Mouse (Mus musculus) intestine, postnatal 0 days (tissue): ENCODE results near the gene Cldn1. TPM values are rescaled to one million over a fixed set of nuclear protein-coding genes. Genes with fewer than 3 reads are reported as not detected.

Source experiments
- ATAC-seq: fragments of 200-750 bp; cut with Nextera tagmentation; 2 replicates; pipeline ENCODE4 v1.8.0; 2017; ENCODE audit warnings: mild to moderate bottlenecking, moderate TSS enrichment, moderate library complexity
- H3K27ac ChIP-seq: fragments of 300-500 bp; sonication (generic); 2 replicates; pipeline ENCODE4 v1.5.1; 2014; ENCODE audit warnings: mild to moderate bottlenecking, low read depth, low read length, moderate library complexity
- H3K27me3 ChIP-seq: fragments of 300-500 bp; sonication (generic); replicated peaks from 2 replicates; pipeline ENCODE4 v1.6.1; 2014; ENCODE audit warnings: low read length, mixed read lengths; ENCODE audit not compliant: control insufficient read depth, insufficient read depth
- H3K36me3 ChIP-seq: fragments of 300-500 bp; sonication (generic); 2 replicates; pipeline ENCODE4 v1.6.1; 2014; ENCODE audit warnings: mild to moderate bottlenecking, moderate library complexity; ENCODE audit not compliant: control insufficient read depth, insufficient read depth
- H3K4me1 ChIP-seq: fragments of 300-500 bp; sonication (generic); replicated peaks from 2 replicates; pipeline ENCODE4 v1.6.1; 2014; ENCODE audit warnings: antibody characterized with exemption, low read length, mixed read lengths; ENCODE audit not compliant: control insufficient read depth, insufficient read depth
- H3K4me2 ChIP-seq: fragments of 300-500 bp; sonication (generic); replicated peaks from 2 replicates; pipeline ENCODE4 v1.6.1; 2014; ENCODE audit warnings: low read depth, mild to moderate bottlenecking, moderate library complexity
- H3K4me3 ChIP-seq: fragments of 300-500 bp; sonication (generic); 2 replicates; pipeline ENCODE4 v1.5.1; 2014; ENCODE audit warnings: low read depth, low read length
- H3K9ac ChIP-seq: fragments of 300-500 bp; sonication (generic); 2 replicates; pipeline ENCODE4 v1.6.1; 2014; ENCODE audit warnings: mild to moderate bottlenecking, low read depth, low read length
- H3K9me3 ChIP-seq: fragments of 300-500 bp; sonication (generic); 2 replicates; pipeline ENCODE4 v1.6.1; 2016; ENCODE audit warnings: mixed run types; ENCODE audit not compliant: control insufficient read depth
- CTCF ChIP-seq: sonication (generic); IDR thresholded peaks from 2 replicates; pipeline ENCODE4 v1.5.1; 2016; ENCODE audit warnings: low read depth, mild to moderate bottlenecking, control low read depth, antibody characterized with exemption, moderate library complexity
- WGBS: fragments of 180-500 bp; shearing (Covaris S2); extraction: QIAGEN DNeasy Blood & Tissue Kit; methylation state at CpG from one replicate; pipeline ENCODE4 v1.1.7; 2014; 5-methylcytosine and 5-hydroxymethylcytosine counted together
- polyA plus RNA-seq: library from polyadenylated mRNA; unstranded; fragments of >200 nt; fragmentation: Nextera tagmentation; extraction: Ambion mirVana; gene quantifications from 2 replicates; pipeline ENCODE4 v1.2.1, GENCODE M21; 2015

The Cldn1 gene
- polyA plus RNA-seq, 1 experiment from 2014 or later = 5.5 TPM

DNA sequence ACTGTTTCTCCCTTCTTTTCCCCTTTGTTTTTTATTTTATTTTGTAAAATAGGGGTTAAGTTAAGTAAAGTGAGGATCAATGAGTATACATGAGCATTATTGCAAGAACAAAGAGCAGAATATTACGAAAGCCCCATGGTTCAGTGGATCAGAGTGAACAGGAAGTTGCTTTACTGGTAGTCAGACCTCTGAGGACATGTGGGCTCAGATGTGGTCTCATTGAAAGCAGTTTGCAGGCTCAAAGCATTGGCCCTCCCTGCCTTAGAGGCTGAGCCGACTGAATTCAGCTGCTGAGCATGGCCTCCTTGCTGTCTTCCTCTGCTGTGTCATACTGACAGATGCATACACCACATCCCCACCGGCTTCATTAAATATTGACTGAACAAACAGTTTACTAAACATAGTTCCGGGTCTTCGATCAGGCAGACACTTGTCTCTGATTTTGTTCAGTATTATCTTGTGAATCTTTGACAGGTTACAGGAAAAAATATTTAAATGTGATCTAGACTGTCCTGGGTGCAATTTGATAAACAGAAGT lies 12.5 kb upstream of the Cldn1 start:
- Histone ChIP-seq H3K36me3 (no peaks in the 10 kb centered on the region), H3K4me3 (no peak overlapping the region), H3K27ac (no peak overlapping the region), H3K4me2 (no peak overlapping the region), H3K4me1 (no peaks in the 10 kb centered on the region), H3K9me3 (no peaks in the 10 kb centered on the region), H3K27me3 (no peaks in the 10 kb centered on the region), H3K9ac (no peak overlapping the region)
- ATAC-seq = no peak
- no peak for TF ChIP-seq CTCF
- WGBS = 51% methylated on average over 5 of the region's 5 CpGs

DNA sequence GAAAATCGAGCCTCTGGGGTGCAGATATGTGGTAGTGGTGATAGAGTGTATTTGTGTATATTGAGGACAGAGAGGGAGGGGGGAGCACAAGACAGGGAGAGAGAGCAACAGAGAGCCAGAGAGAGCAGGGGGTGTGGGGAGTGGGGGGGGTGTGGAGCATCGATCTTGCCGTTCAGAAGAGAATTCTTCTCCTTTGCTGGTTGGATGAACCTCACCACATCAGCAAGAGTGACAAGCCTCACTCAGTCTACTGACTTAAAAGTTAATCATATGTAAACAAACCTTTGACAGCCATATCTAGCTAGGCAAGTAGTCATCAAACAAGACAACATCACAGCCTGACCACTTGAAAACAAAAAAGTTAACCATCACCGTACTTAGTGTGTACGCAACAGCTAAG lies 5.5 kb upstream of the Cldn1 start:
- H3K4me3 ChIP-seq = no peak overlapping the region
- H3K4me2 ChIP-seq = no peak overlapping the region
- H3K27ac ChIP-seq = no peak overlapping the region
- H3K9ac ChIP-seq = no peak overlapping the region
- TF ChIP-seq CTCF = no peak
- H3K36me3 ChIP-seq = no peaks in the 10 kb centered on the region
- WGBS = 48% methylated on average over 5 of the region's 5 CpGs
- H3K27me3 ChIP-seq = no peaks in the 10 kb centered on the region
- no peaks in the 10 kb centered on the region for H3K9me3 ChIP-seq
- no peaks in the 10 kb centered on the region for H3K4me1 ChIP-seq
- no peak for ATAC-seq

DNA sequence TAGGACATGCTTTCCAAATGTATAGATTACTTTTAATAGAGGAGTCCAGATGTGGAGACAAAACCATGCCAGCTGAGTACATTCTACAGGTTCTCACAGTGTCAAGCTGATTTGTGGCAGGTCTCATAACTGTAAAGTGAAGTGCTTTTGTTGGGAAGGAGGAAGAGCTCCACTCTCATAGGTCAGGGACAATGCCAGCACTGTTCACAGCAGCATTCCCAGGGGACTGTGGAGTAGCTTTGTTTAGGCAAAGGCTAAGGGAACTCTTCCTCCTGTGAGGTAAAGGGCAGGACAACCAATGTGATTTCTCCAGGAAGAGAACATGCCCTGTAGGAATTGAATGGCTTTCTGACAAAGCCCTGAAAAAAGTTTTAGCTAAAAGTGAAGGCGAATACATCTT lies 1.5 kb downstream of the Cldn1 start:
- Histone ChIP-seq H3K4me2 (no peak overlapping the region), H3K9me3 (no peaks in the 10 kb centered on the region), H3K4me3 (no peak overlapping the region), H3K27me3 (no peaks in the 10 kb centered on the region), H3K36me3 (no peaks in the 10 kb centered on the region), H3K27ac (no peak overlapping the region), H3K4me1 (no peaks in the 10 kb centered on the region), H3K9ac (no peak overlapping the region)
- WGBS = 92% methylated on average over 1 of the region's 1 CpGs
- TF ChIP-seq CTCF = no peak
- no peak for ATAC-seq

DNA sequence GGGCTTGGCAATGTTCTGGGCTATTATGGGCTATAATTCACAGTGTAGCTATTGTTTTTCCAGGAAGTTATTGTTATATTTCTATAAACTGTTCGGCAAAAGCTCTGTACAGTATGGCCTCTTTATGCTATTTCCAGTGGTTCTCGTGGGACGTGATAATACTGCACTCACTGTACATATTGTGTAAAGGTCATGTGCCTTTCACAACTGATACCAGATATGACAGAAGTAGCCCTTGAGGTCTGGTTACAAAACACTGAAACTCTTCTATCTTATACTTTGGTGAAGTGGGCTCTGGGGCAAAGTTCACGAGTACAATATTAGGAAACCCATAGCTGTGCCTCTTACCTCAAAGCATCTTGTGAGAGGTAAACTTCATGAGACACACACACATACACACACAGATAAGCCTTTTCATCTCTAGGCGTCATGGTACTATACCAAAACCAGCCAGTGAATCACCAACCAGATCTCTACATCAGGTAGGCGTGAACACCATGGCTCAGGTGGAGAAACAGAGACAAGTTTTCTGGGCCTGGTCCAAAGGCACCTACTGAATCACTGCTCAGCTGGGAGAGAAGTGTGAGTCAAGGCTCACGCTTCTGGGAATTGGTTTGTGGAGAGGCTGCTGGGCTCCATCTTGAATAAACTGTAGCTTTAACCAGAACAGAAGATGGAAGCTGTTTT lies 2.5 kb downstream of the Cldn1 start:
- no peak overlapping the region for H3K4me2 ChIP-seq
- WGBS = 63% methylated on average over 7 of the region's 7 CpGs
- TF ChIP-seq CTCF = no peak

DNA sequence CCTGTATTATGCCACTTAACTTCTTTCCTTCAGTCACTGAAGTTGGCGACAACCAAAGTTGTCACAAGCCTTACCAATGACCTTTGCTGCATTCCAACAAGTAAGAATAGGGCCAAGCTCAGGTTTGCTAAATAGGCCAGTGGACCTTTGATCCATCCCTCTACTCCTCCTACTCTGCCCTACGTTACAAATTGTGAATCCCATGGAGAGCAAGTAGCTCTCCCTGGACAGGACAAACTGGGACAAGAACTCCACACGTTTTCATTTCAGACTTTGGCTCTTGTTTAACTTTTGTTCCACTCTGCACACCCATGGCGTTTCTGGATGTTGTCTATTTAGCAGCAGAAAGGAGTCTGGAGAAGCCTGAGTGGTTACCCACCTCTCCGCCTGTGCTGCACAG lies 3.5 kb downstream of the Cldn1 start:
- Histone ChIP-seq H3K36me3 (no peaks in the 10 kb centered on the region), H3K4me1 (no peaks in the 10 kb centered on the region), H3K27me3 (no peaks in the 10 kb centered on the region), H3K9ac (no peak overlapping the region), H3K4me3 (no peak overlapping the region), H3K4me2 (no peak overlapping the region), H3K9me3 (no peaks in the 10 kb centered on the region), H3K27ac (no peak overlapping the region)
- WGBS = 64% methylated on average over 5 of the region's 5 CpGs
- TF ChIP-seq CTCF = no peak
- no peak for ATAC-seq

More for the DNA sequence above, 2.5 kb downstream of the Cldn1 start:
- no peak overlapping the region for H3K4me3 ChIP-seq
- no peaks in the 10 kb centered on the region for H3K4me1 ChIP-seq
- H3K9ac ChIP-seq = no peak overlapping the region
- H3K36me3 ChIP-seq = no peaks in the 10 kb centered on the region
- H3K27me3 ChIP-seq = no peaks in the 10 kb centered on the region
- peak; percentile 66 for ATAC-seq
- H3K27ac ChIP-seq = no peak overlapping the region
- H3K9me3 ChIP-seq = no peaks in the 10 kb centered on the region

DNA sequence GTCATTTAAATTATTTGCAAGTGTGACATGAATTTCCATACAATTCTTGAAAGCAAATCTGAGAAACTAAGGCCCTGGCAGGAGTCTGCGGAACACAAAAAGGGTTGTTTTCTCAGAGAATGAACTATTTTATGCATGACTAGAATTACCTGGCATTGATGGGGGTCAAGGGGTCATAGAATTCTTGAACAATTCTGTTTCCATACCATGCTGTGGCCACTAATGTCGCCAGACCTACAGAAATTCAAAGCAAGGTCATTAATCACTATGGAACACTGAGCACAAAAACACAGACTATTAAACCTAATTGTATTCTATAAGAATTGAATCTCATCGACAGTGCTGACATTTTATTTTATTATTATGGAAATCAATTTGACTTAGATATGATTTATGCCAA lies 10.9 kb downstream of the Cldn1 start:
- WGBS = 80% methylated on average over 3 of the region's 3 CpGs
- Histone ChIP-seq H3K9me3 (no peaks in the 10 kb centered on the region), H3K27ac (no peak overlapping the region), H3K4me1 (no peaks in the 10 kb centered on the region), H3K9ac (no peak overlapping the region), H3K4me3 (no peak overlapping the region), H3K27me3 (no peaks in the 10 kb centered on the region), H3K36me3 (no peaks in the 10 kb centered on the region), H3K4me2 (no peak overlapping the region)
- ATAC-seq = no peak
- TF ChIP-seq CTCF = no peak
